Mouse (Mus musculus) CD4-positive, CD25-positive, alpha-beta regulatory T cell, adult 2 months (primary cell): Measurements from ENCODE around the gene Zfp229.
"Not testable (repeated sequence)": the region's sequence is repeated elsewhere in the genome, so short reads cannot be mapped to it uniquely, and the experiment has no call there.

Experiments used
- DNase-seq: peaks from one replicate; pipeline ENCODE4 v3.0.0-alpha.2; 2012; ENCODE audit warnings: low read depth, low spot score

The Zfp229 gene

DNA sequence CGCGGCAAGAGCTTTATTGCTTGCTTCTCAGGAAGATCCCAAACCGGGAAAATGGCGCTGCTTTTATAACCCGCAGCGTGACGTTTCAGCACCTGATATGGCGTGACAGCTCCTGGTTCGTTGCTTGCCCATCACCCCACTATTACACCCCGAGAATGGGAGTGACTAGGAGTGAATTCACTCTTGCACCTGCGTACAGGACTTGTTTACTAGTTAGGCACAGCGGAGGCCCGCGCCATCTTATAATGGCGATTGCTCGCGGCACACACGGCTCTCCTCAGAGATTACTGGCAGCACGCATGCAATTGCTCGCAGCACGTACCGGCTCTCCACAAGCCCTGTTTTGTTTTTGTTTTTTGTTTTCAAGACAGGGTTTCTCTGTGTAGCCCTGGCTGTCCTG lies at the start of gene Zfp229:
Gene Zfp229 (plus strand): TSS at position 301 of the 400 bp plus-strand sequence.
- DNase-seq, result not testable (repeated sequence)

GRCm38 (mm10) chr17:21691560-21691959 lies 39.0 kb upstream of the Zfp229 start, which contains the start of gene Gm10226:
Gm10226 (plus strand) TSS chr17:21691860.
- DNase-seq, result no peak

- no peak for DNase-seq
Measured at GRCm38 (mm10) chr17:21693342-21693741, 37.3 kb upstream of the Zfp229 start.

GRCm38 (mm10) chr17:21696073-21696472 lies 34.5 kb upstream of the Zfp229 start:
- no peak for DNase-seq

DNA sequence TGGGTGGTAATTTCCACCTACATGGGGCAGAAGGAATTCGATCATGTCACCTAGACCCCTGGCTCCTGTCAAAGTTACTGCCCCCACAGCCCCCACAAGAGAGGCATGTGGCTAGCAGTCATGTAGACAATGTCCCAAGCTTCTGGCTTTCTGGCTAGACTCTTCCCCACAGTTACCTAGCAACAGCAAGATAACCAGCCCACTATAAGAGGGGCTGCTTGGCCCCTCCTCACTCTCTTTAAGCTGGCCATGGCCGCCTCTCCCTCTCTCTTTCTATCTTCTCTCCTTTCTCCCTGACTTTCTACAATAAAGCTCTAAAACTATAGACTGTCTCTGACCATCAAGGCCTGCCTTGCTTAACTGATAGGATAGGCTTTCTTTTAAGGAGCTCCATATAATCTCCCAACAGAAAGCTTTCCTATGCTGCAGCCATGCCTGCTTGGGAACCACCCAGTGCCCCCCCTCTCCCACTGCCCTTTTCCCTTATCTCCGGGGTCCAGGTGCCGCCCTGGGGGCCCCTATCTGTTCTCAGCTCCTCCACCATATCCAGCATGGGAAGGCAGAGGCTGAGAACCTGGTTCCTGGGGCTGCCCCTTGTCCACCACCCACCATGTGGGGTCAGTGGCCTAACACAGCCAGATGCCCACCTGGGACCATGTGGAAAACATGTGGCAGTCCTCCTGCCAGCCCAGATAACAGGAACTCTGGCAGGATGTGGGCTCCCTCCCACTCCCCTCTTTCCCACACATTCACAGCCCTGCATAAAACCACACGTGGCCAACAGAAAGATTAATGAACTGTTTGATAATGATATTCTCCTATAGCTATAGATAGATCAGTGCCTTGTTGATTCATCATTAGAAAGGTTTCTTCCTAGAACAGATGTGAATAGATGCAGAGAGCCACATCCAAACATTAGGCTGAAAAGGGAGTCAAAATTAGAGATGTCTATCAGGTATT lies 28.0 kb upstream of the Zfp229 start:
- DNase-seq, result no peak

DNA sequence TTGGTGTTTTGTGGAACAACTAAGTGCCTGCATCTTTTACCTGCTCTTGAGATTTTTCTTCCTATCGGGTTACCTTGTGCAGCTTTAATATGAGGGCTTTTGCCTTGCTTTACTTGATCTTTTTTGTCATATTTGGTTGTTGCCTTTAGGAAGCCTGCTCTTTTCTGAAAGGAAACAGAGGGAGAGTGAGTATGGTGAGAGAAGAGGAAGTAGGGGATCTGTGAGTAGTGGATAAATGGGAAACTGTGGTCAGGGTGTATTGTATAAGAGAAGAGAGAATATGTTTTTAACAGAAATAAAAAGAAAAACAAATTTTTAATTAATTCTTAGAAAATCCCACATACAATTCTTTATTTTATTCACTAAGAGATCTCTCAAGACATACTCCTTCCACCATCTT lies 27.2 kb upstream of the Zfp229 start:
- no peak for DNase-seq

GRCm38 (mm10) chr17:21707343-21707996 lies 23.1 kb upstream of the Zfp229 start, which contains the start of gene Zfp760:
Zfp760 (plus strand) TSS chr17:21707741.
- DNase-seq, result peak; percentile 58

- DNase-seq, result no peak
Measured at GRCm38 (mm10) chr17:21708401-21708800, 22.2 kb upstream of the Zfp229 start.

DNA sequence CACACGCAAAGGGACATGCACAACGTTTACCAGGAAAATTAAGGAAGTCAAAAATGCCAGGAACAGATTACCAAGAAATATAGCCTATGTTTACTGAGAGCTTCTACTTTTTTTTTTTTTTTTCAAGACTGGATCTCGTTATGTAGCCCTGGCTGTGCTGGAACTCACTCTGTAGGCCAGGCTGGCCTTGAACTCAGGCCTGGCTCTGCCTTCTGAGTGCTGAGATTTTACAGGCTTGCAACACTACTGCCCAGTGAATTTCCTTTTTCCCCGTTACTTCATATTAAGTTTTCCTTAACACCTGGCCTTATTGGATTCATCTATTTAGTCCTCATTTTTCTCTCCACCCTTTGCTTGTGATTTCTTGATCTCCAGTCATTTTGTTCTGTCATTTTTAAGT lies 2.5 kb downstream of the Zfp229 start:
- DNase-seq, result no peak

- peak; percentile 63 for DNase-seq
Measured at GRCm38 (mm10) chr17:21733529-21734031, 3.0 kb downstream of the Zfp229 start.

DNA sequence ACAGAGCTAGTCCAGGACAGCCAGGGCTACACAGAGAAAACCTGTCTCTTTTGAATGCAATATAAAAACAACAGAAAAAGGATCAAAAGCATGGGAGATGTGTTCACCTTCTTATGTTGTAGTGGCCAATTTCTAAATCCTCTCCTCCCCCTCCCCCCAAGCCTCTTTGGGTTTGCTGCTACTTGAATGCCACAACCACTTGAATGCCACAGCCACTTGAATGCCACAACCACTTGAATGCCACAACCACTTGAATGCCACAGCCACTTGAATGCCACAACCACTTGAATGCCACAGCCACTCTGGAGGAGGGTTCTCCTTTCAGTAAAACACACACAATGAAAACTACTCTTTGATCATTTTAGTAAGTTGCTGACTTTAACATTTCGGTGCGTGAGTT lies 22.2 kb downstream of the Zfp229 start:
- no peak for DNase-seq

DNA sequence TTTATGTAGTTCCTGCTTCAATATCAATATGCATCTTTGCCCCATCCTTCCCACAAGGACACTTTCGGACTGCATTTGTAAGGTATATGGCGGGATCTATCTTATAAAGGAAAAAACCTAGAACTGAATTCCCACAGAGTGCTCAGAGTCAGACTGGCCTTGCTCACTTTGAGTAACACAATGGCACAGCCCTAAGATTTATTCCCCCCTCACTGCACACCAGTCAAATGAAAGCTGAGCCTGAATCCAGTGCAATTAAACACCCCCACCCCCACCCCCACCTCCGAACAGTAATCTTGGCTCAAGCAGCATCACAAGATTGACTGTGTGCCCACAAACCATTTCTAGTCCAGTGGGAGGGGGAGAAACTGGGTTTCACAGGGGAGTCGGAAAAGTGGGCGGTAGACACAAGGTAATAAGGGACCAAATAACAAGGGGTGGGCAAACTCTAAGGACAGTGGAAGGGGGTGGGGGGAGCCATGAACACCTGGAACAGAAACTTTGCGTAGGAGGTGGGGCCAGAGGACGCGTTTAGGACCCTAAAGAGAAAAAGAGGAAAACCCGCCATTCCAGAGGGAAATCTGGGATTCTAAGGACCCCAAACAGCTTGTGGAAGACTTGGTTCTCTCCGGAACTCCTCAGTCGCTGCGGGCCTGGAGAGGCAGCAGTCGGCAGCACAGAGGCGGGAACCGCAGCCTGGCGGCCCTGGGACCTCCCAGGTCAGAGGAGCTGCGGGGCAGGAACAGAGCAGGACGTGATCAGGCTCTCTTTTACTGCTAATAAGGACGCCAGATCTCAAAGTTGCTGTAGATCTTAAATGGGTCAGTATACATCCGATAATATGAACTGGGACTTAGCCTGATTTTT lies 23.0 kb downstream of the Zfp229 start:
- DNase-seq, result no peak

- no peak for DNase-seq
Measured at GRCm38 (mm10) chr17:21770336-21770735, 39.7 kb downstream of the Zfp229 start.

DNA sequence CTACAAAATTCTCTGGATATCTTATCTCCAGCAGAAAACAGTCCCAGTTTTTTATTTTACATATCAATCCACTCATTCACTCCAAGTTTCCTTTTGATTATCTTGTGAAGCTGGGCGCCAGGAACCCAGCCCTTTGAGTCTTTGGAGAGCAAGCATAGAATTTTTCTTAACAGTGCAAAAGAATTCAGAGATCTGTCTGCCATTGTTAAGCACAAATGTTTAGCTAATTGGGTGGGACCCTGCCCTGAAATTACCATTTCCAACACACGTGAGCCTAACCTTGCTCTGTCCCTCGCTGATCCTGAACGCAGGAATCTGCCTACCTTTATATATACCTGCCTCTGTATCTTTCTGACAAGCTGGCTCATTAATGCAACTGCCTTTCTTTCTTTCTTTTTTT lies 61.7 kb downstream of the Zfp229 start:
- DNase-seq, result no peak

DNA sequence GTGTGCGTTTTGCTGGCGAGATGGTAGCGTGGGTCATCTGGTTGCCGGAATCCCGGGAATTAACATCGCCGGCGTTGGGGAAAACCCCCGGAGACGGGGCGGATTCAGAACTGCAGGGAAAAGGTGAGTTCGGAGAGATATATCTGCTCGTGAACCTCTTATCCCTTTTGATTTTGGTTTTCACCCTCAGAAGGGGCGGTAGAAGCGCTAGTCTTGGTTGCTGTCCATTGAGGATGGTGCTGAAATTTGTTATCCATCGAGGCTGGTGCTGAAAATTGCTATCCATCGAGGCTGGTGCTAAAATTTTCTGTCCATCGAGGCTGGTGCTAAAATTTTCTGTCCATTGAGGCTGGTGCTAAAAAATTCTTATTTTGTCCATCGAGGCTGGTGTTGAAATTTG lies 70.8 kb downstream of the Zfp229 start:
- DNase-seq, result peak; percentile 1
